Mouse (Mus musculus) heart, postnatal 25 days (tissue): Measurements from ENCODE around the gene Hoxd4. TPM values are rescaled to one million over a fixed set of nuclear protein-coding genes. Genes with fewer than 3 reads are reported as not detected.

Experiments used
- DNase-seq: peaks from one replicate; pipeline ENCODE4 v3.0.0; 2022; ENCODE audit warnings: low spot score
- intact Hi-C: fragments of 180-260 bp; cut with DNase I; formaldehyde crosslinking; loops from one replicate; pipeline ENCODE4 v1.15.1; 2025
- total RNA-seq, 2 experiments: library from RNA; stranded (reverse); gene quantifications; 2 replicates each; pipeline ENCODE4 v1.2.3; 2021

The Hoxd4 gene
- total RNA-seq, 2 experiments from 2014 or later = 0.42 to 0.56 TPM

DNA sequence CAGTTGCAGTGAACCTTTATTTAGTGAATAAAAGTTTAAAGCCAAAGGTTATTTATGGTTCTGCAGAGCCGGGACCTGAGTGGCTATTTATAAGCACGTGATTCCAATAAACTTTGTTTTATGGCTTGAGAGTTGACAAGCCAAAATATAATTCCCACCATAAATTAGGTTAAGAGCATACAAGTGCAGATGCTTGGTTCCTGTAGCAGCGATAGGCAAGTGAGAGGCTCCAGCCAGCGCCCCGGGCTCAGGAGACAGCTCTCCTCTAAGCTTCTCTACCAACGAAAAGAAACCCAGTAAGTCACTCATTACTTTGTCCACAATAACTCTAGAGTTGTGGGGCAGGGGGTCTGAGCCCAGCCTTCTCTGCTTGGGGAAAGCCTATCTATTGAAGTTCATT lies 10.2 kb downstream of the Hoxd4 start:
- intact Hi-C loops = no loop called here
- no peak for DNase-seq

DNA sequence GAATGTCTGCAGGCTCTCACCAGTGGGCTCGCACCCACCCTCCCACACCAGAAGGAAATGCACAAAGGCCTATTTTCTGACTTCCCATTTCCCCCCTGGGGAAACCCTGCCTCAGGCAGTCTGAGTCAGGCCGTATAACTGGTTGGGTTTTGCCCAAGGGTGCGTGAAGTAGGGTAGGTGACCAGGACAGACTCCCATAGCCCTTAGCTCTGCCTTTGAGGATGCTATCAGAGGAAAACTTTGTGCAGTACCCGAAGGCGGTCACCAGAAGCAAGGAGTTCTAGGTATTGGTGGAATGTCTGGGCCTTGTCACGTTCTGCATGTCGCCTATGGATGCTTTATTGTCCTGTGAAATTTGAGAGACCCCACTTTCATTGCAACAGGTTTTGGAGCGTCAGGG lies 11.2 kb downstream of the Hoxd4 start:
- no peak for DNase-seq
- intact Hi-C loops = no loop called here

DNA sequence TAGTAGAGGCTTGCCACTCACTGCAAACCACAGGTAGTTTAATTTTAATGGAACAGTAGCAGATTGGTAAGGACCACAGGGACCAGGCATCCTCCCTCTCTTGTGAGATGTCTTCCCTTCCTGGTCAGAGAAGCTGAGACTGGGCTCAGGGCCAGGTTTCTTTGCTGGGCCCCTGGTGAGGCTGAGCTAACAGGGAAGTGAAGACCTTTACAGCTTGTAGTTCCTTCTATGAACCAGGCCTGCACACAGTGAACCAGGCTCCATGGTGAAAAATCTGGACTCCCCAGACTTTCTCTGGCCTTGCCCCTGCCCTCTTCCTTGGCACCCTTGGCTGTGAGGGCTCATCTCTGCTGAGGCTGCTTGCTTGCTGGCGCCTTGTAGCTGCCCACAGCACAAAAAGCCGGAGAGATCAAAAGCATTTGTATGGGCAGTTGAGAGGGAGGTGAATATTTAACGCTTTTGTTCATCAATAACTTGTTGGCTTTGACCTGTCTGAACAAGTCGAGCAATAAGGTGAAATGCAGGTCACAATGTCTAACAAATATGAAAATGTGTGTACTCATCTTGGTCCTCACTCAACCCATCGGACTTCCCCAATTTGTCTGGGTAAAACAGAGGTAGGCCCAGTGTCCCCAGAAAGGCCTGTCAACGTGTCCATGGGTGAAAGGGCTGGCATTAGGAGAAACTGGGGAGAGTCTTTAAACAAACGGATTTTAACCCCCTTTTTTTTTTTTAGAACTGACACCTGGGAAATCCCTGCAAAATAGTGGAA lies 12.7 kb downstream of the Hoxd4 start:
- intact Hi-C loops = no loop called here
- DNase-seq = no peak

DNA sequence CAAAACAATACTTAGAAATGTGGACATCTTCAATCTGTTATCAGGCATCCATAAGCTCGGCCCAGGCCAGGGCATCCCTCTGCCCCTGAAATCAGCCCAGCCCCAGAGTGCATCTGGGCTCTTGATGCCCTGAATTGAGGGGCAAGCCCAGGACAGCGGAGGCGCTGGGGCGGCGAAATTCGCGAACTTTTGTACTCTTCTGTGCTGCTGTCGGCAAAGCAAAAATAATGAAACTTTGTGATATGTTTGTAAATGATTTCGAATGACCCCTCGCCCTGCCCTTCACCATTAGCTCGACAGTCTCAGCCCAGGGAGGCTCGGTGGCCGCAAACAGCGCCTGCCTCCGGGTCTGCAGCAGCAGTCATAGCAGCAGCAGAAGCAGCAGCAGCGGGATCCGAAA lies 13.4 kb downstream of the Hoxd4 start:
- DNase-seq = no peak
- intact Hi-C loops = no loop called here

DNA sequence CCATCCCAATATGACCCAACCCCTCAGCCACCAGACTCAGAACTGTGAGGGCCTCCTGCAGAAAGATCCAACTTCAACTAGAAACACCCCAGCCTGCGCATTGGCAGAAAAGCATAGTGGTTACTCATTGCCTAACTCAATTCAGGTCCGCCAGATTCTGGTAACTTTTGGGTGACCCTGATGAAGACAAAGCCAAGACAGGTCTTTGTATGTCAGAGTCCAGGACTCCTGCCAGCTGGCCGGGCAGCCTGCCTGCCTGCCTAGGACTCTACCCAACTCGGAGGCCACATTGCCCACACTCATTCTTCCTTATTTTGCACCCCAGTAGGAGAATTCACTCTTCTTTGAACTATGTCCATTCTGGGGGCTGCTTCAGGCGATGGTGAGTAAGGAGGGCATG lies 14.8 kb downstream of the Hoxd4 start, which contains the start of gene Gm28230:
Gm28230 (plus strand) TSS at position 178 of the 400 bp plus-strand sequence.
- DNase-seq = no peak
- intact Hi-C loops = no loop called here

DNA sequence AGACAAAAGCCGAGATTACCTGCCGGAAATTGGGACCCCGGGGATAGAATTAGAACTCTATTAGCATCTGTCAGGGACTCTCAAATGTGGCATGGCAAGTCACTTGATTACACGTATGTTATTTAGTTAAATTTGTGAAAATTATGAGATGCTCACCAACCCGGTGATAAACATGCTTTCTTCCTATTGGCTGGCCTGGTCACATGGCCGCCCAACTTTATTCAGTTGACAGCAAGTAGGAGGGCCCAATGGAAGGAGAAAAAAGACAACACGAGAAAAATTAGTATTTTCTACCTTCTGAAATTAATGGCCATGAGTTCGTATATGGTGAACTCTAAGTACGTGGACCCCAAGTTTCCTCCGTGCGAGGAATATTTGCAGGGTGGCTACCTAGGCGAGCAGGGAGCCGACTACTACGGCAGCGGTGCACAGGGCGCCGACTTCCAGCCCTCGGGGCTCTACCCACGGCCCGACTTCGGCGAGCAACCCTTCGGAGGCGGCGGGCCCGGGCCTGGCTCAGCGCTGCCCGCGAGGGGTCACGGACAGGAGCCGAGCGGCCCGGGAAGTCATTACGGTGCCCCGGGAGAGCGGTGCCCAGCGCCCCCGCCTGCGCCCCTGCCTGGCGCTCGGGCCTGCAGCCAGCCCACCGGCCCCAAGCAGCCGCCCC lies 15.4 kb downstream of the Hoxd4 start:
- intact Hi-C loops = no loop called here
- no peak for DNase-seq

DNA sequence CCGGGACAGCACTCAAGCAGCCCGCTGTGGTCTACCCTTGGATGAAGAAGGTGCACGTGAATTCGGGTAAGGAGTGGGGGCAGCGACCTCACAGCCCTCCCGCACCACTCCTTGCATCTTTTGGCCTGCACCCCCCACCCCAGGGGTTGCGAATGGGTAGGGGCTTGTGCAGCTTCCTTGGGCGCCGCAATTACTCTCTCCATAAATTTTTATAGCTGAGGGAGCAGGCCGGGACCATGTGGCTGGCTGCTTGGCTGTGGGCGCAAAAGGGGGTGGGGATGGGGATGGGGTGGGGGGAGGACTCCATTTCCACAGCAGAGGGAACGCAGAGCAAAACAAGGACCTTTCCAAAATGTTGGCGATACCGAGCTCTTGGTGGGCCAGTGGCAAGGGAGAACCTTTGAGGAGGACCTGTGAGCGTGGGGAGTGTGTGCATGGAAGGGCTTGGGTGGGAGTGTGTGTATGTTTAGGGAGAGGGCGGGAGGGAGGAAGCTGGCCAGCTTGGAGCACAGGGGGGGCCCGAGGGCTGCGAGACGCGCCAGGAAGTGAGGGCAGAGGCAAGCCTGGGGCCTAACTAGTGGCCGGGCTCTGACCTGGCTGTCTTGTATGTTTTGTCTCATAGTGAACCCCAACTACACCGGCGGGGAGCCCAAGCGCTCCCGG lies 16.0 kb downstream of the Hoxd4 start:
- intact Hi-C loops = no loop called here

DNA sequence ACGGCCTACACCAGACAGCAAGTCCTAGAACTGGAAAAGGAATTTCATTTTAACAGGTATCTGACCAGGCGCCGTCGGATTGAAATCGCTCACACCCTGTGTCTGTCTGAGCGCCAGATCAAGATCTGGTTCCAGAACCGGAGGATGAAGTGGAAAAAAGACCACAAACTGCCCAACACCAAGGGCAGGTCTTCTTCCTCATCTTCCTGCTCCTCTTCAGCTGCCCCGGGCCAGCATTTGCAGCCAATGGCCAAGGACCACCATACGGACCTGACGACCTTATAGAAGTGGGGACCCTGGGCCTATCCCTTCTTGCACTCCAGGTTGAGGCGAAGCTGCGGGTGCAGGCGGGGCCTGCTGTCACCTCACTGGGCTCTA lies 16.6 kb downstream of the Hoxd4 start:
- intact Hi-C loops = no loop called here
- DNase-seq = no peak

More for the DNA sequence above, 16.0 kb downstream of the Hoxd4 start:
- no peak for DNase-seq

DNA sequence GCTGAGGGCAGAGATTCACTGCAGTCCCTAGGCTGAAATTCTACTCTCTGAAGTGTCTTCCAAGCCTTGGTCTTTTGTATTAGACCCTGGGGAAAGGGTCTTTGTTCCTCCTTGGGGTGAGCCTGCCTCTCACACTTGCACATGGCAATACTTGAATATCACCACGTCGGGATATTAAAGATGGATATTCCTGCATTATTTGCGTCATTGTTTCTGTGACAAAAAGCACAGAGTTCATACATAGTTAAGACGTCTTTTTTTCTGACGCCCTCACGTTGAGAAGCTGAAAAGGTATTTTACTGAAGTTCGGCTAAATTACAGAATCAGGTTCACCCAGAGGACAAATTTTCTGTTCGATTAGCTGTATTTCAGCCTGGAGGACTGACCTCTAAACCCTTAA lies 18.6 kb downstream of the Hoxd4 start:
- intact Hi-C loops = no loop called here
- DNase-seq = no peak

DNA sequence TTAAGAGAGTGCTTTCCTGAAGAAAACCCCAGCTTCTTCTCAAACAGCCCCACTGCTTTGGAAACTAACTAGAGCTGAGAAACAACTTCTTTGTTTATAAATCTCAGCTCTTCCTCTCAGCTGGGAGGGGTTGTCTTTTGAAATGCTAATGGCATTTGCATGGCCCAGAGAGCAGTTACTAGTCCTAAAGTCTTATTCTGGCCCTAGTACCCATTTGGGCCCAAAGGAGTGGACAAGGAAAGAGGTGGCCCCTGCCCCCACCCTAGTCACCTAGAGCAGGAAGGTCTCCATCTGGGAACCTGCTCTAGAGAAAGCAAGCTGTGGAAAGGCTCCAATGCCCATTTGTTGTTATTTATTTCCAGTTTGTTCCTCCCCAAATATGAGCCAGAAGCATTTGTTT lies 19.3 kb downstream of the Hoxd4 start:
- intact Hi-C loops = no loop called here
- no peak for DNase-seq

DNA sequence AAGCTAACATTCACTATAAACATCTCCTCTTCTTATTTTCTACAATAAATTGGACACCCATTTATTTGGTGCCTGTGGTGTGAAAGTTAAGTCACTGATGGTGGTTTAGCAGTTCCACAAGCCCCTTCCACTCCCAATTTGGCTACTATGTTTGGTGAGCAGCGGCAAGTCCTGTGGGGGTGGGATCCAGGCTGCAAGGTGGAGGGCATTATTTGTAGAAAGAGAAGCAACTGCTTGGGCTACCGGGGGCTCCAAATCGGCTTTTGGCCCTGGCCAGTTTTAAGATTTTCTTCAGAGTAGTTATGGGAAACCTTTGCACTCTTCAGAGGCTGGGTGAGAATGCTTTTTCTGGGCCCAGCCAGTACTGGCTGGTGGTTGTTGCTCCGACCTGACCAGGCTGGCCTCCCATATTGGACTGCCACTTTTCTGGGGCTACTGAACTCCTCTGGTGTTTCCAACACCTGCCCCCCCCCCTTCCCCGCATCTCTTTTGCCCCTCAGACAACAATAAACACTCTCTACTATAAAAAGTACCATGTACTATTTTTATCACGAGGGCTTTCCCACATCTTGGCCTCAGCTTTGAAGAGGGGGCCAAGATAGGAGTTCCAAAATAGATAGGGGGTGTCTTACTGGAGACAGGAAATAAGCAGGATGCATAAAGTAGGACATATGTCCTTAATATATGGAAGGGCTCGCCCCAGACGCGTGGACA lies 20.2 kb downstream of the Hoxd4 start:
- no peak for DNase-seq
- intact Hi-C loops = no loop called here

DNA sequence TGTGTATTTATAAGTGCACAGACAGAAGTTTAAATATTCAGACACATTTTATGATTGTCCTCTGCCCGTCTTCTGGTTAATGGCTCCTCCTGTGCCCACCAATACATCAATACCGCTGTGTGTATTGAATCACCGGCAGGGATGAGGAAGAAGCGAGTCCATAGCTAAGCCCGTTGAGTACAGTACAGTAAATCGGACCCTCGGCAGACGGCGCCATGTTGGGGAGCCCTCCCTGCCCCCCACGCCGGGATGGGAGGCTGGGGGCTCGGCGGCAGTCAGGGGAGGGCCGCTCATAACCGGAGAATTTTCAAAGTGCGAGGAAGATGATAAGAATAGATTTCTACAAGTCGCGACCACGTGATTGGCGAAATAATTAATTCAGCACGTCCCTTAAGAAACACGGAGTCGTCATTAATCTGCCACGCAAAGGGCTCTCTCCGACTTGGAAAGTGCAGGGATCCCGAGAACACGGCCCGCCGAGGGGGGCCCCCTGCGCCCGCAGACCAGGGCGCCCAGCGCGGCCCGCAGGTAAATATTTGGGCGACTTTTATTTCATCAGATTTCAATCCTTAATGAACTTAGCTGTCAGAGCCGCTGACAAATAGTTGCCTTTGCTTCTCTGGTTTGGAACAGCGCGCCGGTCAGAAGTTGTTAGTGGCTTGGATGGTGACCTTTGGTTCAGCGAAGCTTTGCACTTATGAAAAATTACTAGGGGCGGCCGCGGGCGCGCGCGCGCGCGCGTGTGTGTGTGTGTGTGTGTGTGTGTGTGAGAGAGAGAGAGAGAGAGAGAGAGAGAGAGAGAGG lies 21.0 kb downstream of the Hoxd4 start:
- DNase-seq = no peak

DNA sequence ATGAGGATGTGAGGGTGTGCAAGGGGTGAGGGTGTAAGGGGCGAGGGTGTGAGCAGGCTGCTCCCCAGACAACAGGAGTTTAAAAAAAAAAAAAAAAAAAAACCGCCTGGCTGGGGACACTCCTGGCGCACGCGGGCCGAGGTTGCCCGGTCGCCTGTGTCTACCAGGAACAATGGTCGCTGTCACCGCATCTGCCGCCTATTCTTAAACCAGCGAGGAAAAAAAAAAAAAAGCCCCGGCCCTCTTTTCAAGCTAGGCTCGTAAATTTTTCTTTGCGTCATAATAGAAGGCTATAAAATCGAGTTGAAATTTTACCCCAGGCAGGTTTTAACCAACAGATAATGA lies 21.6 kb downstream of the Hoxd4 start:
- no peak for DNase-seq
- intact Hi-C loops = no loop called here

More for the DNA sequence above, 21.0 kb downstream of the Hoxd4 start:
- intact Hi-C loops = no loop called here

DNA sequence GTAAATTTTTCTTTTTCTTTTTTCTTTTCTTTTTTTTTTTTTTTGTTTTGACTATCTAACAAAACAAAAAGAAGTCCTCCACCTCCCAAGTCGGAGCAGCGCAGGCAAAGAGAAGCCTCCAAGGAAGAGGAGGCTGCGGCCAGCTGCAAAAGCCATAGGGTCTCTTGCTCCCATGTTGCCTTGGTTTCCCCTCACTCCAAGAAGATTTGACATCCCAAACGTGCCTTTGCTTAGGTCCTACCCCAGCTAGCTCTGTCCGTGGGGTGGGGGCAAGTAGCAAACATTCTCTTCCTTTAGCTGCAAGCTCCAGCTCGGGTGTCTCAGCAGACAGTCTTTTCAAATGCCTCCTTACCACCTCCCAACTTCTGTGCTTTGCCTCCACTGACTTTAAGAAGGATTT lies 22.0 kb downstream of the Hoxd4 start:
- intact Hi-C loops = no loop called here
- DNase-seq = no peak

DNA sequence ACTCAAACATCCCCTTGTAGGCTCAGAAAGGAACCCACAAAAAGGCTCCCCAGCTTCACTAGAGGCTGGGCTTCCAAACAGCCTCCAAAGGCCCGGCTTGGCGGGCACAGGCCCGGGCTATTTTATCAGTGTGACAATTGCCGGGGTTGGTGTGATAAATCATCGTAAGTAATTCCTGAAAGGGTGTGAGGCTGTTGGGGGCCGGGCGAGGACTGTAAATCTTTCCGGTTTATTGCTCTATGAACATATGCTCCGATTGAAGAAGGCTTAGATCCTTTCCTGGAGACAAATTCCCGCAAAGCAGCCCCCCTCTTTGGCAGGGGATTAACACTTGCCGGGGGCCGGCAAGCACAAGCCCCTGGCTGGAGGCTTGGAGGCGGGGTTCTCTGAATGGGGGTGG lies 22.7 kb downstream of the Hoxd4 start:
- intact Hi-C loops = no loop called here
- DNase-seq = no peak

DNA sequence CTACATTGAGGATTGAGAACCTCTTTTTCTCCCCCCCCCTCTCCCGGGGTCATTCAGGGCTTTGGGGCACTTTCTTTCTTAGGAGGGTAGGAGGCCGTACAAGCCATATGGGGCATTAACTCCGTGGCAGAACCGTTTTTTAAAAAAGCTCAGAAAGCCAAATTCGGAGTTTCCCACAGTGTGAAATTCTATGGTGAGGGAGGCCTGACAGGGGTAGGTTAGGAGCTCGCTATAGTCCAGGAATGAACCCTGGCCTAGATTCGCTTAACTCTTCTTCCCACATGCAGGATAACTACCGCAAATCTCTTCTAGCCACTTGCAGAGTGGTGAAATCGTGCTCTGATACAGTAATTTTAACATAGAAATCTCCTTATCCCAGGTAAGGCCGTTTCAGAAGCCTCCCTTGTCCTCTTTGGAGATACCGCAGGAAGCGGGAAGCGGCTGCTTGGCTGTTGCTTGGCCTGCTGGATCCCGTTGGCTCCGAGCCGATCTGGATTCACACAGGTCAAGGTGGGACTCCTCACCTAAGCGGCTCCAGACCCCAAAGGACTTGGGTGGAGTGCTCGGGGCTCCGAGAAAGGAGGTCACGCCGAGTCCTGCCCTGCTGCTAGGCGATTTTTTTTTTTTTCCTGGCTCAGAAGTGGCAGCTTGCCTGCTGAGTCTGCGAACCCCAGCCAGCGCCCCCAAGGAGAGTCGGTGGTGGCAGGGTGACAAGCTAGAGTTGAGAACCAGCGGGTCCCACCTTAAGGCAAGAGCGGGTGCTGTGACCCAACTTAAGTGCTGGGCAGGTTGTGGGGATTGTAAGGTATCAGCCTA lies 23.5 kb downstream of the Hoxd4 start:
- DNase-seq = no peak
- intact Hi-C loops = no loop called here

DNA sequence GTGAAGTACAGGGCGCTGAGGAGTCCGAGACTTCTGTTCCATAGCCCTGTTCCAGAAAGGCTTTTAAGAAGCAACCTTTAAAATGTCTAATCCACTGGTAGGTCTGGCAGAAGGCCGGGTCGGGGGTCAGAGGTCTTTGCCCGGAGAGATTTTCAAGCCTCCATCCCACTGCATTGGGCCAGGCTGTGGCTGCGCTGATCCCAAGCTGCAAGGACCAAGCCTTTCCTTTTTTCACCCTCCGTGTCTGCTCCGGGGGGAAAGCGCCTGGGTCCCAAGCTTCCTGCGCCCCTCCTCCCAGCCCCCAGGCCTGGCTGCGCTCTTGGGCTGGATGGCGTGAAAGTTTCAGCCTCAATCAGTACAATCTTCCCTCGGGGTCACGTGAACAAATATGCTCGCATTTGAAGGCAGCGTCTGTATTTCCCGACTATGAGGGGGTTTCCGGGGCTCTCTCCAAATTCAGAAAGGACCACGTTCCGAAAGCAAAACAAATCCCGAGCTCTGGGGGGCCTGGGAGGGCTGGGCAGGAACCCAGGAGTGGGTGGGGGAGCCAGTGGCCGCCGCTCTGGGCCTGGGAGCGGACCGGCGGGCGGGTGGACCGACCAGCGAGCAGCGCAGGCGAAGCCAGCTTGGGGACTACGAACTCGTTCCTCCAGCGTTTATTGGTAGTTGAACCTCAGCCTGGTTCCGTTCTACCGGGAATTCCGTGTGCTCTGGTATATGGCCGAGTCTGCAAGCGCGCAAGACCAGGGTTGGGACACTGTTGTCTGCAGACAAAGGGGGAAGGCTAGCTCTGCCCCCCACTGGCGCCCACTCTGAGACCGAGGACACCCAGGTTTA lies 24.3 kb downstream of the Hoxd4 start:
- intact Hi-C loops = no loop called here
- DNase-seq = no peak
